Mouse (Mus musculus) embryonic facial prominence, embryonic 14.5 days (tissue): ENCODE measurements around the gene Gm648. TPM values are rescaled to one million over a fixed set of nuclear protein-coding genes. Genes with fewer than 3 reads are reported as not detected.

Experiments
- ATAC-seq: fragments of 200-750 bp; cut with Nextera tagmentation; 2 replicates; pipeline ENCODE4 v1.8.0; 2017; ENCODE audit warnings: low read depth, moderate number of reproducible peaks, moderate TSS enrichment
- DNase-seq: peaks from one replicate; pipeline ENCODE4 v3.0.0-alpha.2; 2015; ENCODE audit warnings: low spot score
- H3K27ac ChIP-seq: fragments of 300-500 bp; sonication (generic); replicated peaks from 2 replicates; pipeline ENCODE4 v1.5.1; 2014; ENCODE audit warnings: low read depth, mild to moderate bottlenecking, low read length, moderate library complexity
- H3K27me3 ChIP-seq: fragments of 300-500 bp; sonication (generic); replicated peaks from 2 replicates; pipeline ENCODE4 v1.6.1; 2014; ENCODE audit warnings: low read length; ENCODE audit not compliant: control insufficient read depth, insufficient read depth
- H3K36me3 ChIP-seq: fragments of 300-500 bp; sonication (generic); 2 replicates; pipeline ENCODE4 v1.6.1; 2014; ENCODE audit warnings: low read length, mixed read lengths; ENCODE audit not compliant: control insufficient read depth, insufficient read depth
- H3K4me1 ChIP-seq: fragments of 300-500 bp; sonication (generic); 2 replicates; pipeline ENCODE4 v1.6.1; 2014; ENCODE audit warnings: antibody characterized with exemption, low read length; ENCODE audit not compliant: control insufficient read depth, insufficient read depth
- H3K4me2 ChIP-seq: fragments of 300-500 bp; sonication (generic); 2 replicates; pipeline ENCODE4 v1.6.1; 2014; ENCODE audit warnings: low read depth, mild to moderate bottlenecking, low read length, moderate library complexity, mixed read lengths
- H3K4me3 ChIP-seq: fragments of 300-500 bp; sonication (generic); 2 replicates; pipeline ENCODE4 v1.5.1; 2014; ENCODE audit warnings: low read depth, mild to moderate bottlenecking, low read length
- H3K9ac ChIP-seq: fragments of 300-500 bp; sonication (generic); 2 replicates; pipeline ENCODE4 v1.6.1; 2014; ENCODE audit warnings: low read depth, mild to moderate bottlenecking, low read length, moderate library complexity, mixed read lengths
- H3K9me3 ChIP-seq: fragments of 300-500 bp; sonication (generic); 2 replicates; pipeline ENCODE4 v1.6.1; 2016; ENCODE audit warnings: low read length; ENCODE audit not compliant: control insufficient read depth
- WGBS: fragments of 180-500 bp; shearing (Covaris S2); extraction: QIAGEN DNeasy Blood & Tissue Kit; methylation state at CpG from one replicate; pipeline ENCODE4 v1.1.7; 2014; 5-methylcytosine and 5-hydroxymethylcytosine counted together
- polyA plus RNA-seq: library from polyadenylated mRNA; unstranded; fragments of >200 nt; fragmentation: Nextera tagmentation; extraction: Ambion mirVana; gene quantifications from 2 replicates; pipeline ENCODE4 v1.2.1, GENCODE M21; 2014

The Gm648 gene
- not detected in 2 replicates for polyA plus RNA-seq

GRCm38 (mm10) chrX:56549506-56549905 lies at the start of gene Gm648:
Gm648 (minus strand) TSS chrX:56549606.
- Histone ChIP-seq H3K27me3 (no peaks in the 10 kb centered on the region), H3K36me3 (no peaks in the 10 kb centered on the region), H3K27ac (no peak within 1 kb of the TSS), H3K4me3 (no peak within 1 kb of the TSS), H3K9ac (no peak within 1 kb of the TSS), H3K4me1 (no peaks in the 10 kb centered on the region), H3K4me2 (no peak within 1 kb of the TSS), H3K9me3 (no peaks in the 10 kb centered on the region)
- ATAC-seq (no peak), DNase-seq (no peak)
- 80% methylated on average over 7 of the region's 7 CpGs for whole genome bisulfite sequencing

- Histone ChIP-seq H3K4me3 (peak within 1 kb of the TSS; percentile 64), H3K27me3 (no peaks in the 10 kb centered on the region), H3K9me3 (no peaks in the 10 kb centered on the region), H3K4me1 (no peaks in the 10 kb centered on the region; the same call in 1 of the 2 replicates), H3K9ac (peak within 1 kb of the TSS; percentile 83), H3K4me2 (peak within 1 kb of the TSS; percentile 60), H3K27ac (peak within 1 kb of the TSS; percentile 77), H3K36me3 (no peaks in the 10 kb centered on the region)
- 25% methylated on average over 43 of the region's 44 CpGs for WGBS
- DNase-seq (peak; percentile 97), ATAC-seq (peak; percentile 99)
Measured at GRCm38 (mm10) chrX:56597887-56598640, 48.7 kb upstream of the Gm648 start, which contains the start of gene Mmgt1. Mmgt1 (minus strand) TSS chrX:56598069.

- H3K4me1 ChIP-seq = no peaks in the 10 kb centered on the region; the same call in 1 of the 2 replicates
- H3K9ac ChIP-seq = peak overlapping the region; percentile 83
- DNase-seq (peak; percentile 3), ATAC-seq (peak; percentile 51)
- H3K36me3 ChIP-seq = no peaks in the 10 kb centered on the region
- peak overlapping the region; percentile 64 for H3K4me3 ChIP-seq
- 21% methylated on average over 25 of the region's 25 CpGs for WGBS
- H3K9me3 ChIP-seq = no peaks in the 10 kb centered on the region
- no peaks in the 10 kb centered on the region for H3K27me3 ChIP-seq
- H3K4me2 ChIP-seq = peak overlapping the region; percentile 60
- H3K27ac ChIP-seq = peak overlapping the region; percentile 77
Measured at GRCm38 (mm10) chrX:56597219-56597886, 47.9 kb upstream of the Gm648 start.

GRCm38 (mm10) chrX:56578200-56578599 lies 28.8 kb upstream of the Gm648 start:
- Histone ChIP-seq H3K36me3 (no peaks in the 10 kb centered on the region), H3K4me3 (no peak overlapping the region), H3K9me3 (no peaks in the 10 kb centered on the region), H3K27ac (no peak overlapping the region), H3K9ac (no peak overlapping the region), H3K4me2 (no peak overlapping the region), H3K27me3 (no peaks in the 10 kb centered on the region), H3K4me1 (no peaks in the 10 kb centered on the region)
- ATAC-seq (no peak), DNase-seq (no peak)
- 71% methylated on average over 2 of the region's 2 CpGs for WGBS

- no peak overlapping the region for H3K9ac ChIP-seq
- H3K4me2 ChIP-seq = no peak overlapping the region
- DNase-seq (no peak), ATAC-seq (no peak)
- 21% methylated on average over 6 of the region's 6 CpGs for WGBS
- H3K4me3 ChIP-seq = no peak overlapping the region
- H3K27ac ChIP-seq = no peak overlapping the region
- H3K27me3 ChIP-seq = no peaks in the 10 kb centered on the region
- H3K36me3 ChIP-seq = no peaks in the 10 kb centered on the region
- no peaks in the 10 kb centered on the region for H3K9me3 ChIP-seq
- no peaks in the 10 kb centered on the region for H3K4me1 ChIP-seq
Measured at GRCm38 (mm10) chrX:56572465-56572864, 23.1 kb upstream of the Gm648 start.

GRCm38 (mm10) chrX:56553584-56553983 lies 4.2 kb upstream of the Gm648 start:
- Histone ChIP-seq H3K4me3 (no peak overlapping the region), H3K4me2 (no peak overlapping the region), H3K4me1 (no peaks in the 10 kb centered on the region), H3K9me3 (no peaks in the 10 kb centered on the region), H3K9ac (no peak overlapping the region), H3K36me3 (no peaks in the 10 kb centered on the region), H3K27me3 (no peaks in the 10 kb centered on the region), H3K27ac (no peak overlapping the region)
- ATAC-seq = no peak
- no peak for DNase-seq
- 73% methylated on average over 3 of the region's 3 CpGs for WGBS

GRCm38 (mm10) chrX:56537162-56537561 lies 12.2 kb downstream of the Gm648 start:
- no peak overlapping the region for H3K4me3 ChIP-seq
- H3K27me3 ChIP-seq = no peaks in the 10 kb centered on the region
- no peaks in the 10 kb centered on the region for H3K36me3 ChIP-seq
- no peak overlapping the region for H3K27ac ChIP-seq
- WGBS = 49% methylated on average over 4 of the region's 4 CpGs
- DNase-seq (peak; percentile 29), ATAC-seq (no peak)
- no peak overlapping the region for H3K4me2 ChIP-seq
- H3K9me3 ChIP-seq = no peaks in the 10 kb centered on the region
- no peaks in the 10 kb centered on the region for H3K4me1 ChIP-seq
- no peak overlapping the region for H3K9ac ChIP-seq

GRCm38 (mm10) chrX:56531266-56531665 lies 18.1 kb downstream of the Gm648 start:
- Histone ChIP-seq H3K36me3 (no peaks in the 10 kb centered on the region), H3K4me2 (no peak overlapping the region), H3K27ac (no peak overlapping the region), H3K4me1 (no peaks in the 10 kb centered on the region), H3K27me3 (no peaks in the 10 kb centered on the region), H3K4me3 (no peak overlapping the region), H3K9ac (no peak overlapping the region), H3K9me3 (no peaks in the 10 kb centered on the region)
- DNase-seq (peak; percentile 24), ATAC-seq (no peak)
- WGBS = 16% methylated on average over 3 of the region's 3 CpGs
